Mouse (Mus musculus) liver, postnatal 0 days (tissue): ENCODE measurements around the gene Gkap1.

ENCODE experiments used
- CTCF ChIP-seq: sonication (generic); IDR thresholded peaks from 2 replicates; pipeline ENCODE4 v1.5.1; 2016; ENCODE audit warnings: antibody characterized with exemption, low read depth
- EP300 ChIP-seq: IDR thresholded peaks from 2 replicates; pipeline ENCODE4 v1.6.1; 2016; ENCODE audit warnings: antibody characterized with exemption, low read depth, mild to moderate bottlenecking

- no peak for TF ChIP-seq EP300
- TF ChIP-seq CTCF: no peak
These were observed 49.8 kb downstream of the Gkap1 start for GRCm38 (mm10) chr13:58225694-58226093.
